Mouse (Mus musculus) ovary, adult 10 weeks (tissue): ENCODE measurements around the gene Olfr1099. TPM values are rescaled to one million over a fixed set of nuclear protein-coding genes. Genes with fewer than 3 reads are reported as not detected.

Experiments used
- polyA plus RNA-seq: library from polyadenylated mRNA; stranded (reverse); fragments of 350-450 nt; fragmentation: Illumina TruSeq; extraction: RNeasy Lipid Tissue Mini Kit (QIAGEN cat#74804); gene quantifications from one replicate; pipeline ENCODE4 v1.2.3, GENCODE M21; 2014

Gene Olfr1099
- polyA plus RNA-seq = not detected

GRCm38 (mm10) chr2:86960593-86960992 is at the start of gene Olfr1099:
Gene Olfr1099, minus strand, starts transcription at chr2:86960693.

GRCm38 (mm10) chr2:86998098-86998497 is 37.6 kb upstream of the Olfr1099 start, which contains the start of gene Olfr1102:
Gene Olfr1102, plus strand, starts transcription at chr2:86998398.

GRCm38 (mm10) chr2:86991121-86991520 is 30.6 kb upstream of the Olfr1099 start, which contains the start of gene Olfr1101:
Gene Olfr1101, minus strand, starts transcription at chr2:86991221.

GRCm38 (mm10) chr2:86979854-86980253 is 19.4 kb upstream of the Olfr1099 start, which contains the start of gene Olfr1100:
Gene Olfr1100, minus strand, starts transcription at chr2:86979954.

GRCm38 (mm10) chr2:86924445-86924844 is 36.0 kb downstream of the Olfr1099 start, which contains the start of gene Olfr1098:
Gene Olfr1098, minus strand, starts transcription at chr2:86924545.

Other genes with a start within 250 kb of the Olfr1099 start
- not detected for gene Olfr1089, start 227.0 kb downstream of the Olfr1099 start, polyA plus RNA-seq
- gene Olfr1090, start 201.7 kb downstream of the Olfr1099 start, polyA plus RNA-seq = not detected
- not detected for gene Olfr1093, start 178.2 kb downstream of the Olfr1099 start, polyA plus RNA-seq
- gene Olfr141, start 150.7 kb downstream of the Olfr1099 start, polyA plus RNA-seq = not detected
- not detected for gene Olfr1094, start 136.0 kb downstream of the Olfr1099 start, polyA plus RNA-seq
- not detected for gene Olfr1095, start 109.0 kb downstream of the Olfr1099 start, polyA plus RNA-seq
- not detected for gene Gm13723, start 85.9 kb downstream of the Olfr1099 start, polyA plus RNA-seq
- gene Olfr1097, start 68.5 kb downstream of the Olfr1099 start, polyA plus RNA-seq = not detected
- not detected for gene Olfr1098, start 36.1 kb downstream of the Olfr1099 start, polyA plus RNA-seq
- gene Olfr1100, start 19.3 kb upstream of the Olfr1099 start, polyA plus RNA-seq = not detected
- not detected for gene Olfr1101, start 30.5 kb upstream of the Olfr1099 start, polyA plus RNA-seq
- gene Olfr1102, start 37.7 kb upstream of the Olfr1099 start, polyA plus RNA-seq = not detected
- 0.54 TPM for gene Olfr1104, start 66.4 kb upstream of the Olfr1099 start, polyA plus RNA-seq
- not detected for gene Olfr1105, start 75.8 kb upstream of the Olfr1099 start, polyA plus RNA-seq
- not detected for gene Olfr1106, start 91.6 kb upstream of the Olfr1099 start, polyA plus RNA-seq
- not detected for gene Olfr1107, start 115.1 kb upstream of the Olfr1099 start, polyA plus RNA-seq
- not detected for gene Olfr1109, start 135.3 kb upstream of the Olfr1099 start, polyA plus RNA-seq
- not detected for gene Olfr259, start 153.9 kb upstream of the Olfr1099 start, polyA plus RNA-seq
- gene Olfr1110, start 179.6 kb upstream of the Olfr1099 start, polyA plus RNA-seq = not detected
- gene Olfr1111, start 191.9 kb upstream of the Olfr1099 start, polyA plus RNA-seq = not detected
- not detected for gene Olfr1112, start 227.1 kb upstream of the Olfr1099 start, polyA plus RNA-seq
- gene Olfr1113, start 248.3 kb upstream of the Olfr1099 start, polyA plus RNA-seq = not detected